Comparison of ENCODE assay signal across 8 mouse cellular contexts in genomic region chr10:89744341-89744740, GRCm38 (mm10). TPM values are rescaled to one million over a fixed set of nuclear protein-coding genes. Genes with fewer than 3 reads are reported as not detected.
DNase-seq lines count a peak whose midpoint lies in the region; ATAC-seq and TF ChIP-seq lines count a peak whose summit lies in the region.

No protein-coding gene starts in this region.

- peak overlapping the region; percentile 75 for H3K4me2 ChIP-seq in kidney, postnatal 0 days (ENCODE audit: low read length)
- H3K4me2 ChIP-seq in hindbrain, embryonic 13.5 days, result peak overlapping the region; percentile 72
- peak overlapping the region; percentile 56 for H3K4me2 ChIP-seq in midbrain, embryonic 14.5 days (ENCODE audit: low read length)

- H3K4me1 ChIP-seq in kidney, postnatal 0 days (replicated peaks; ENCODE audit: insufficient read depth, low read length), result 0 out of 2 replicates have a peak, but pooled peaks cover 5% of the 10 kb centered on the region
- peaks cover 12% of the 10 kb centered on the region for H3K4me1 ChIP-seq in embryonic facial prominence, embryonic 10.5 days
- H3K4me1 ChIP-seq in hindbrain, embryonic 13.5 days (replicated peaks), result peaks cover 13% of the 10 kb centered on the region
- peaks cover 5% of the 10 kb centered on the region; the same call in 1 of the 2 replicates for H3K4me1 ChIP-seq in midbrain, embryonic 14.5 days (ENCODE audit: control insufficient read depth, insufficient read depth, low read length)

- H3K4me3 ChIP-seq in kidney, postnatal 0 days (replicated peaks; ENCODE audit: low read depth, low read length), result peak overlapping the region; percentile 98
- peak overlapping the region; percentile 93 for H3K4me3 ChIP-seq in embryonic facial prominence, embryonic 10.5 days
- peak overlapping the region; percentile 90 for H3K4me3 ChIP-seq in hindbrain, embryonic 13.5 days
- H3K4me3 ChIP-seq in midbrain, embryonic 14.5 days (replicated peaks; ENCODE audit: low read depth, low read length), result peak overlapping the region; percentile 93

- H3K36me3 ChIP-seq in kidney, postnatal 0 days (ENCODE audit: insufficient read depth, low read length), result no peaks in the 10 kb centered on the region
- no peaks in the 10 kb centered on the region for H3K36me3 ChIP-seq in embryonic facial prominence, embryonic 10.5 days (replicated peaks)
- no peaks in the 10 kb centered on the region for H3K36me3 ChIP-seq in hindbrain, embryonic 13.5 days
- H3K36me3 ChIP-seq in midbrain, embryonic 14.5 days (ENCODE audit: control insufficient read depth, insufficient read depth, low read length), result no peaks in the 10 kb centered on the region

- ATAC-seq in kidney, postnatal 0 days (replicated peaks; ENCODE audit: low FRiP score, low read depth), result no peak
- no peak for ATAC-seq in hindbrain, embryonic 13.5 days (ENCODE audit: low FRiP score)
- ATAC-seq in midbrain, embryonic 14.5 days (ENCODE audit: low FRiP score, low TSS enrichment), result no peak

- H3K9ac ChIP-seq in kidney, postnatal 0 days (ENCODE audit: low read depth, low read length), result 0 out of 2 replicates have a peak overlapping the region, but pooled peaks have one; percentile 94
- H3K9ac ChIP-seq in hindbrain, embryonic 13.5 days, result no peak overlapping the region
- H3K9ac ChIP-seq in midbrain, embryonic 14.5 days (replicated peaks; ENCODE audit: low read length), result no peak overlapping the region

- H3K27me3 ChIP-seq in kidney, postnatal 0 days (ENCODE audit: insufficient read depth, low read length), result no peaks in the 10 kb centered on the region
- no peaks in the 10 kb centered on the region for H3K27me3 ChIP-seq in embryonic facial prominence, embryonic 10.5 days (replicated peaks; ENCODE audit: low read depth, poor library complexity, severe bottlenecking)
- H3K27me3 ChIP-seq in hindbrain, embryonic 13.5 days, result no peaks in the 10 kb centered on the region
- no peaks in the 10 kb centered on the region for H3K27me3 ChIP-seq in midbrain, embryonic 14.5 days (ENCODE audit: control insufficient read depth, insufficient read depth, low read length)

- H3K9me3 ChIP-seq in kidney, postnatal 0 days (replicated peaks; ENCODE audit: low read length), result no peaks in the 10 kb centered on the region
- no peaks in the 10 kb centered on the region for H3K9me3 ChIP-seq in embryonic facial prominence, embryonic 10.5 days
- 0 out of 2 replicates have a peak, but pooled peaks cover 5% of the 10 kb centered on the region for H3K9me3 ChIP-seq in hindbrain, embryonic 13.5 days
- H3K9me3 ChIP-seq in midbrain, embryonic 14.5 days (ENCODE audit: control insufficient read depth, low read length), result no peaks in the 10 kb centered on the region

- WGBS in kidney, postnatal 0 days, result 15% methylated on average over 3 of the region's 3 CpGs
- WGBS in embryonic facial prominence, embryonic 10.5 days, result 37% methylated on average over 3 of the region's 3 CpGs
- 32% methylated on average over 3 of the region's 3 CpGs for WGBS in hindbrain, embryonic 13.5 days
- whole genome bisulfite sequencing in midbrain, embryonic 14.5 days, result 27% methylated on average over 3 of the region's 3 CpGs

- H3K27ac ChIP-seq in kidney, postnatal 0 days, result peak overlapping the region; percentile 93
- 0 out of 2 replicates have a peak overlapping the region, but pooled peaks have one; percentile 97 for H3K27ac ChIP-seq in embryonic facial prominence, embryonic 10.5 days (replicated peaks)
- no peak overlapping the region for H3K27ac ChIP-seq in hindbrain, embryonic 13.5 days
- 0 out of 2 replicates have a peak overlapping the region, but pooled peaks have one; percentile 93 for H3K27ac ChIP-seq in midbrain, embryonic 14.5 days (replicated peaks; ENCODE audit: low read depth, low read length)

- no peak for DNase-seq in kidney, postnatal 0 days (ENCODE audit: low spot score)
- DNase-seq in kidney, postnatal 4 days, result no peak
- DNase-seq in embryonic facial prominence, embryonic 10.5 days (ENCODE audit: low spot score), result no peak
- DNase-seq in midbrain, embryonic 14.5 days, result no peak
- no peak for DNase-seq in retina, embryonic 14.5 days (ENCODE audit: low spot score)
- DNase-seq in thymus, postnatal 14 days, result no peak
- no peak for DNase-seq in ovary, adult 18-20 months (ENCODE audit: low spot score)

- no peak for TF ChIP-seq CTCF in kidney, postnatal 0 days (IDR thresholded peaks at IDR 0.05; ENCODE audit: low read depth)

RNA-seq across cellular contexts. Expression of gene Uhrf1bp1l, which starts 0.5 kb away (rescaled TPM):
- polyA plus RNA-seq in kidney, postnatal 0 days (2015; fragmentation: Nextera tagmentation; extraction: Ambion mirVana), result 28.3 and 30.9 TPM in 2 replicates
- polyA plus RNA-seq in embryonic facial prominence, embryonic 10.5 days (2016; fragmentation: Nextera tagmentation; extraction: Ambion mirVana), result 30.1 and 33.0 TPM in 2 replicates
- polyA plus RNA-seq in hindbrain, embryonic 13.5 days (2015; fragmentation: Nextera tagmentation; extraction: Ambion mirVana), result 31.1 and 34.9 TPM in 2 replicates
- 31.9 and 37.9 TPM in 2 replicates for polyA plus RNA-seq in midbrain, embryonic 14.5 days (2014; fragmentation: Nextera tagmentation; extraction: Ambion mirVana)

RNA-seq across cellular contexts. Expression of gene Actr6, which starts 12.2 kb away (rescaled TPM):
- polyA plus RNA-seq in kidney, postnatal 0 days (2015; fragmentation: Nextera tagmentation; extraction: Ambion mirVana), result 38.5 and 40.7 TPM in 2 replicates
- polyA plus RNA-seq in embryonic facial prominence, embryonic 10.5 days (2016; fragmentation: Nextera tagmentation; extraction: Ambion mirVana), result 35.7 and 36.3 TPM in 2 replicates
- polyA plus RNA-seq in hindbrain, embryonic 13.5 days (2015; fragmentation: Nextera tagmentation; extraction: Ambion mirVana), result 57.2 and 58.0 TPM in 2 replicates
- polyA plus RNA-seq in midbrain, embryonic 14.5 days (2014; fragmentation: Nextera tagmentation; extraction: Ambion mirVana), result 53.8 and 63.0 TPM in 2 replicates

RNA-seq across cellular contexts. Expression of gene Scyl2, which starts 58.3 kb away (rescaled TPM):
- 6.7 and 7.0 TPM in 2 replicates for polyA plus RNA-seq in kidney, postnatal 0 days (2015; fragmentation: Nextera tagmentation; extraction: Ambion mirVana)
- polyA plus RNA-seq in embryonic facial prominence, embryonic 10.5 days (2016; fragmentation: Nextera tagmentation; extraction: Ambion mirVana), result 9.8 and 10.5 TPM in 2 replicates
- polyA plus RNA-seq in hindbrain, embryonic 13.5 days (2015; fragmentation: Nextera tagmentation; extraction: Ambion mirVana), result 9.7 and 10.0 TPM in 2 replicates
- 18.8 and 20.6 TPM in 2 replicates for polyA plus RNA-seq in midbrain, embryonic 14.5 days (2014; fragmentation: Nextera tagmentation; extraction: Ambion mirVana)
